Mouse (Mus musculus): Measurements from ENCODE around the gene Exoc3l2.

- TF ChIP-seq CTCF (IDR thresholded peaks at IDR 0.05; ENCODE audit: extremely low read depth, insufficient read depth, low read length) (no peak), POLR2A (IDR thresholded peaks at IDR 0.05; ENCODE audit: extremely low read depth, insufficient read depth, low read length) (no peak)
These were observed 45.9 kb downstream of the Exoc3l2 start for GRCm38 (mm10) chr7:19508924-19509568.
